Mouse (Mus musculus) MEL (cell line): ENCODE measurements around the gene Fkbp5.

ENCODE experiments used
- ETS1 ChIP-seq: IDR thresholded peaks from 2 replicates; pipeline ENCODE4 v1.6.1; 2012; ENCODE audit warnings: low read depth, mild to moderate bottlenecking, inconsistent platforms, low read length, improper control_type of control experiment, moderate library complexity
- JUND ChIP-seq: IDR thresholded peaks from 2 replicates; pipeline ENCODE4 v1.6.1; 2011; ENCODE audit warnings: low read depth, mild to moderate bottlenecking, improper control_type of control experiment, low read length
- ZC3H11A ChIP-seq: IDR thresholded peaks from 2 replicates; pipeline ENCODE4 v1.6.1; 2012; ENCODE audit warnings: low read depth, mild to moderate bottlenecking, inconsistent platforms, low read length, improper control_type of control experiment

GRCm38 (mm10) chr17:28447789-28448188 lies 69.5 kb downstream of the Fkbp5 start:
- TF ChIP-seq ZC3H11A (no peak), JUND (no peak), ETS1 (no peak)
